Mouse (Mus musculus) midbrain, embryonic 14.5 days (tissue): Measurements from ENCODE around the gene Cldn14. TPM values are rescaled to one million over a fixed set of nuclear protein-coding genes. Genes with fewer than 3 reads are reported as not detected.

Source experiments
- ATAC-seq: fragments of 200-750 bp; cut with Nextera tagmentation; 2 replicates; pipeline ENCODE4 v1.8.0; 2017; ENCODE audit warnings: moderate number of reproducible peaks, moderate library complexity; ENCODE audit not compliant: low FRiP score, low TSS enrichment
- DNase-seq: peaks from one replicate; pipeline ENCODE4 v3.0.0-alpha.2; 2015
- H3K27ac ChIP-seq: fragments of 300-500 bp; sonication (generic); replicated peaks from 2 replicates; pipeline ENCODE4 v1.5.1; 2014; ENCODE audit warnings: mild to moderate bottlenecking, low read depth, low read length, moderate library complexity
- H3K27me3 ChIP-seq: fragments of 300-500 bp; sonication (generic); 2 replicates; pipeline ENCODE4 v1.6.1; 2014; ENCODE audit warnings: low read length, control low read depth, mixed read lengths; ENCODE audit not compliant: control insufficient read depth, insufficient read depth
- H3K36me3 ChIP-seq: fragments of 300-500 bp; sonication (generic); 2 replicates; pipeline ENCODE4 v1.6.1; 2014; ENCODE audit warnings: low read length, control low read depth; ENCODE audit not compliant: control insufficient read depth, insufficient read depth
- H3K4me1 ChIP-seq: fragments of 300-500 bp; sonication (generic); 2 replicates; pipeline ENCODE4 v1.6.1; 2014; ENCODE audit warnings: mild to moderate bottlenecking, antibody characterized with exemption, low read length, control low read depth; ENCODE audit not compliant: control insufficient read depth, insufficient read depth
- H3K4me2 ChIP-seq: fragments of 300-500 bp; sonication (generic); 2 replicates; pipeline ENCODE4 v1.6.1; 2014; ENCODE audit warnings: mild to moderate bottlenecking, low read length, moderate library complexity
- H3K4me3 ChIP-seq: fragments of 300-500 bp; sonication (generic); replicated peaks from 2 replicates; pipeline ENCODE4 v1.5.1; 2014; ENCODE audit warnings: low read depth, low read length
- H3K9ac ChIP-seq: fragments of 300-500 bp; sonication (generic); replicated peaks from 2 replicates; pipeline ENCODE4 v1.6.1; 2014; ENCODE audit warnings: mild to moderate bottlenecking, low read length, moderate library complexity
- H3K9me3 ChIP-seq: fragments of 300-500 bp; sonication (generic); 2 replicates; pipeline ENCODE4 v1.6.1; 2016; ENCODE audit warnings: low read length, control low read depth, mixed read lengths; ENCODE audit not compliant: control insufficient read depth
- WGBS: fragments of 180-500 bp; shearing (Covaris S2); extraction: QIAGEN DNeasy Blood & Tissue Kit; methylation state at CpG from one replicate; pipeline ENCODE4 v1.1.7; 2014; 5-methylcytosine and 5-hydroxymethylcytosine counted together
- polyA plus RNA-seq: library from polyadenylated mRNA; unstranded; fragments of >200 nt; fragmentation: Nextera tagmentation; extraction: Ambion mirVana; gene quantifications from 2 replicates; pipeline ENCODE4 v1.2.1, GENCODE M21; 2014

Gene Cldn14
- polyA plus RNA-seq, 1 experiment from 2014 or later: not detected

DNA sequence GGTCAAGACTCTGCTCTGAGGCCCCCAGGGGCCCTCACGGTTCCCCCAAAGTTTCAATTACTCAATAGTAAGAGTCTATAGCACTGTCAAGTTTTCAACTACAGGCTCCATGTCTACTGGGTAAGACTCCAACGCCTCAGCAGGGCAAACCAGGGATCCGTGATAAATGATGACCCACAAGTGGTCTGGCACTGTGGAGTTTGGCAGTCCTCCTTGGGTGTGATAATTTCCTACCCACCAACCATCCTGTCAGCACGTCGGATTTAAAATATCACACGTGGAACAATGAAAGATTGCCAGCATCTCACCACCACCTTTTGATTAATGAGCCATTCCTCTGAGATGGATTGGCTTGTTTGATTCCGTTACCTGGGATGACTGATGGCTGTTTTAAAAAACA is 51.7 kb downstream of the Cldn14 start:
- ATAC-seq: no peak
- Histone ChIP-seq H3K4me3 (no peak overlapping the region), H3K27me3 (no peaks in the 10 kb centered on the region), H3K4me1 (no peaks in the 10 kb centered on the region), H3K9ac (no peak overlapping the region), H3K36me3 (no peaks in the 10 kb centered on the region), H3K4me2 (no peak overlapping the region), H3K9me3 (no peaks in the 10 kb centered on the region), H3K27ac (no peak overlapping the region)
- no peak for DNase-seq
- WGBS: 79% methylated on average over 7 of the region's 7 CpGs

GRCm38 (mm10) chr16:93947396-93947795 is 61.2 kb downstream of the Cldn14 start:
- H3K9me3 ChIP-seq: no peaks in the 10 kb centered on the region
- H3K9ac ChIP-seq: no peak overlapping the region
- H3K4me1 ChIP-seq: no peaks in the 10 kb centered on the region
- ATAC-seq (no peak), DNase-seq (no peak)
- H3K4me2 ChIP-seq: no peak overlapping the region
- H3K27me3 ChIP-seq: no peaks in the 10 kb centered on the region
- no peaks in the 10 kb centered on the region for H3K36me3 ChIP-seq
- no peak overlapping the region for H3K4me3 ChIP-seq
- whole genome bisulfite sequencing: 90% methylated on average over 4 of the region's 4 CpGs
- H3K27ac ChIP-seq: no peak overlapping the region

DNA sequence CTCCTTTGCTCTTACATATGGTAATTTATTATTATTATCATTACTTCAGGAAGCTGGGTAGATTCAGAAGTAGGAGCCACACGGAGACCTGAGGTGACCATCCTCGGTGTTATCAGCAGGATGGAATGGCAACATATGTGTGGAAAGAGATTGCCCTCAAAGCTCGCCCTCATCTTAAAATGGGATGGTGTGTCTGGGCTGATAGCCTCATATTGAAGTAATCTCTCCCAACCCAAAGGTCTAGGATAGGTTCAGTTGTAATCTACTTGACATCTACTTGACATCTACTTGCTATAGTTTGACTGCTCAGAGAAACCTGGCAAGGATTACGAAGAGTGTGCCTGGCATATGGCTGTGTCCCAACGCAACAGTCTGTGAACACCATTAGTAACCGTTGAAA is 64.3 kb downstream of the Cldn14 start:
- Histone ChIP-seq H3K4me1 (no peaks in the 10 kb centered on the region), H3K27me3 (no peaks in the 10 kb centered on the region), H3K9me3 (no peaks in the 10 kb centered on the region), H3K27ac (no peak overlapping the region), H3K4me3 (no peak overlapping the region), H3K36me3 (no peaks in the 10 kb centered on the region), H3K9ac (no peak overlapping the region), H3K4me2 (no peak overlapping the region)
- no peak for ATAC-seq
- 87% methylated on average over 6 of the region's 6 CpGs for WGBS
- DNase-seq: no peak

GRCm38 (mm10) chr16:93942796-93943502 is 65.7 kb downstream of the Cldn14 start:
- Histone ChIP-seq H3K36me3 (no peaks in the 10 kb centered on the region), H3K4me3 (no peak overlapping the region), H3K27me3 (no peaks in the 10 kb centered on the region), H3K4me1 (no peaks in the 10 kb centered on the region), H3K9ac (no peak overlapping the region), H3K27ac (no peak overlapping the region), H3K9me3 (no peaks in the 10 kb centered on the region), H3K4me2 (no peak overlapping the region)
- no peak for DNase-seq
- no peak for ATAC-seq
- 91% methylated on average over 10 of the region's 10 CpGs for WGBS

GRCm38 (mm10) chr16:93941781-93942567 is 66.7 kb downstream of the Cldn14 start:
- no peaks in the 10 kb centered on the region for H3K4me1 ChIP-seq
- no peak overlapping the region for H3K9ac ChIP-seq
- no peaks in the 10 kb centered on the region for H3K36me3 ChIP-seq
- no peak overlapping the region for H3K4me3 ChIP-seq
- no peak for DNase-seq
- no peak overlapping the region for H3K27ac ChIP-seq
- ATAC-seq: no peak
- H3K27me3 ChIP-seq: no peaks in the 10 kb centered on the region; the same call in 1 of the 2 replicates
- H3K4me2 ChIP-seq: no peak overlapping the region
- H3K9me3 ChIP-seq: no peaks in the 10 kb centered on the region
- WGBS: 68% methylated on average over 10 of the region's 10 CpGs

DNA sequence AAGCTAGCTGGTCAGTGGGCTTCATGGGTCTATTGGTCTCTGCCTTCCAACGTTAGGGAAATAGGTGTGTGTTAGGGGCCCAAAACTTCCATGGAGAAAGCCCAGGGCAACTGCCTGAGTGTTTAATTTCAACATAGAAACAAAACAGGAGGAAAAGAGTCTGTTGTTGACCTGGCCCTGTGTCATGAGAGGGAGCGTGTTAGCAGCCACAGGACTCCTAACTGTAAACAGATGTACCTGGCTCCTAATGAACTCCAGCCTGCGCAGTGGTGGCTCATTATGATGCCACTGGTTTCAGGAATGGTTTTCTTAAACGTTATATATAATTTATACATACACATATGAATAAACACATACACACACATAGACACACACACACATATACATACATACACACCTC is 68.7 kb downstream of the Cldn14 start:
- Histone ChIP-seq H3K4me1 (no peaks in the 10 kb centered on the region), H3K4me3 (no peak overlapping the region), H3K4me2 (no peak overlapping the region), H3K27me3 (peaks cover 8% of the 10 kb centered on the region; the same call in 1 of the 2 replicates), H3K27ac (no peak overlapping the region), H3K9ac (no peak overlapping the region), H3K36me3 (no peaks in the 10 kb centered on the region), H3K9me3 (no peaks in the 10 kb centered on the region)
- 83% methylated on average over 4 of the region's 4 CpGs for WGBS
- DNase-seq (no peak), ATAC-seq (no peak)

GRCm38 (mm10) chr16:93938400-93938846 is 70.2 kb downstream of the Cldn14 start:
- H3K9me3 ChIP-seq: no peaks in the 10 kb centered on the region
- peaks cover 18% of the 10 kb centered on the region; the same call in 1 of the 2 replicates for H3K27me3 ChIP-seq
- no peak for ATAC-seq
- no peaks in the 10 kb centered on the region for H3K36me3 ChIP-seq
- peak; percentile 94 for DNase-seq
- no peaks in the 10 kb centered on the region for H3K4me1 ChIP-seq
- WGBS: 11% methylated on average over 16 of the region's 16 CpGs
- H3K27ac ChIP-seq: no peak overlapping the region
- H3K9ac ChIP-seq: no peak overlapping the region
- H3K4me2 ChIP-seq: peak overlapping the region; percentile 46
- peak overlapping the region; percentile 10; the same call in 1 of the 2 replicates for H3K4me3 ChIP-seq

- H3K27me3 ChIP-seq: peaks cover 18% of the 10 kb centered on the region; the same call in 1 of the 2 replicates
- 16% methylated on average over 7 of the region's 7 CpGs for WGBS
- no peak overlapping the region for H3K4me2 ChIP-seq
- no peaks in the 10 kb centered on the region for H3K4me1 ChIP-seq
- H3K36me3 ChIP-seq: no peaks in the 10 kb centered on the region
- no peak overlapping the region for H3K27ac ChIP-seq
- DNase-seq (peak; percentile 12), ATAC-seq (no peak)
- no peaks in the 10 kb centered on the region for H3K9me3 ChIP-seq
- H3K4me3 ChIP-seq: no peak overlapping the region
- H3K9ac ChIP-seq: no peak overlapping the region
These were observed 73.6 kb downstream of the Cldn14 start for GRCm38 (mm10) chr16:93935009-93935408.
